Mouse (Mus musculus): ENCODE results near the gene Rsl24d1. TPM values are rescaled to one million over a fixed set of nuclear protein-coding genes. Genes with fewer than 3 reads are reported as not detected.

Gene Rsl24d1
- total and polyA plus RNA-seq, 2 experiments from 2014 or later, result 99.1 to 115 TPM

GRCm38 (mm10) chr9:73154347-73154746 lies 41.1 kb downstream of the Rsl24d1 start:
- H3K4me3 ChIP-seq (ENCODE audit: low read depth, low read length), result no peak overlapping the region
- H3K36me3 ChIP-seq (ENCODE audit: insufficient read depth), result no peaks in the 10 kb centered on the region
- ATAC-seq (no peak), DNase-seq (peak; percentile 40)
- peak; percentile 67 for TF ChIP-seq CTCF (IDR thresholded peaks at IDR 0.05; ENCODE audit: low read depth)
- no peak overlapping the region for H3K4me2 ChIP-seq (ENCODE audit: low read depth)
- no peaks in the 10 kb centered on the region for H3K9me3 ChIP-seq (ENCODE audit: low read length)
- H3K9ac ChIP-seq, result no peak overlapping the region
- no peaks in the 10 kb centered on the region for H3K27me3 ChIP-seq (ENCODE audit: insufficient read depth, low read length)
- no peaks in the 10 kb centered on the region for H3K4me1 ChIP-seq (ENCODE audit: insufficient read depth)
- 52% methylated on average over 9 of the region's 9 CpGs for WGBS
- no peak overlapping the region for H3K27ac ChIP-seq (ENCODE audit: low read depth, low read length)

- Histone ChIP-seq H3K4me1 (ENCODE audit: insufficient read depth) (no peaks in the 10 kb centered on the region), H3K4me2 (ENCODE audit: low read depth) (no peak overlapping the region), H3K4me3 (ENCODE audit: low read depth, low read length) (no peak overlapping the region), H3K9me3 (ENCODE audit: low read length) (no peaks in the 10 kb centered on the region), H3K27me3 (ENCODE audit: insufficient read depth, low read length) (no peaks in the 10 kb centered on the region), H3K9ac (no peak overlapping the region), H3K27ac (ENCODE audit: low read depth, low read length) (no peak overlapping the region), H3K36me3 (ENCODE audit: insufficient read depth) (no peaks in the 10 kb centered on the region)
- DNase-seq (no peak), ATAC-seq (no peak)
- no peak for TF ChIP-seq CTCF (IDR thresholded peaks at IDR 0.05; ENCODE audit: low read depth)
- WGBS, result 90% methylated on average over 4 of the region's 4 CpGs
These were observed 44.7 kb downstream of the Rsl24d1 start for GRCm38 (mm10) chr9:73157968-73158367.

DNA sequence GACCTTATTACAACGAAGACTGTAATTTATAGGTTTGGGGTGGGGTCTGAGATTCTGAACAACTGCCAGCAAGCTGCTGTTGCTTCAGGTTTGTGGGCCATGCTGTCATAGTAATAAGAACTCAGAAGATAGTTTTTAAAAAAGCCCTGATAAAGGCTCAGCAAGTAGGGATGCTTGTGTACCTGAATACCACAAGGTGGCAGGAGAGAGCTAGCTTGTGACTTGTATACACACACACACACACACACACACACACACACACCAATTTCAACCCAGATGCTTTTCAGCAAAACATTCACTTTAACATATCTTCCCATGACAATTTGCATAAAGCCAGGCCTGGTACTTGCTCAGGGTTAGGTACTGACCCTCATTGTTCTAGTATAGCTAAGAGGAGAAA lies 46.0 kb downstream of the Rsl24d1 start:
- TF ChIP-seq CTCF (IDR thresholded peaks at IDR 0.05; ENCODE audit: low read depth), result peak; percentile 85
- H3K4me3 ChIP-seq (ENCODE audit: low read depth, low read length), result no peak overlapping the region
- H3K4me1 ChIP-seq (ENCODE audit: insufficient read depth), result no peaks in the 10 kb centered on the region
- no peak overlapping the region for H3K27ac ChIP-seq (ENCODE audit: low read depth, low read length)
- no peaks in the 10 kb centered on the region for H3K9me3 ChIP-seq (ENCODE audit: low read length)
- 32% methylated on average over 1 of the region's 1 CpGs for WGBS
- peaks cover 4% of the 10 kb centered on the region for H3K27me3 ChIP-seq (ENCODE audit: insufficient read depth, low read length)
- H3K36me3 ChIP-seq (ENCODE audit: insufficient read depth), result no peaks in the 10 kb centered on the region
- peak; percentile 68 for DNase-seq
- ATAC-seq, result peak; percentile 42; the same call in 1 of the 2 replicates
- no peak overlapping the region for H3K9ac ChIP-seq
- no peak overlapping the region for H3K4me2 ChIP-seq (ENCODE audit: low read depth)

DNA sequence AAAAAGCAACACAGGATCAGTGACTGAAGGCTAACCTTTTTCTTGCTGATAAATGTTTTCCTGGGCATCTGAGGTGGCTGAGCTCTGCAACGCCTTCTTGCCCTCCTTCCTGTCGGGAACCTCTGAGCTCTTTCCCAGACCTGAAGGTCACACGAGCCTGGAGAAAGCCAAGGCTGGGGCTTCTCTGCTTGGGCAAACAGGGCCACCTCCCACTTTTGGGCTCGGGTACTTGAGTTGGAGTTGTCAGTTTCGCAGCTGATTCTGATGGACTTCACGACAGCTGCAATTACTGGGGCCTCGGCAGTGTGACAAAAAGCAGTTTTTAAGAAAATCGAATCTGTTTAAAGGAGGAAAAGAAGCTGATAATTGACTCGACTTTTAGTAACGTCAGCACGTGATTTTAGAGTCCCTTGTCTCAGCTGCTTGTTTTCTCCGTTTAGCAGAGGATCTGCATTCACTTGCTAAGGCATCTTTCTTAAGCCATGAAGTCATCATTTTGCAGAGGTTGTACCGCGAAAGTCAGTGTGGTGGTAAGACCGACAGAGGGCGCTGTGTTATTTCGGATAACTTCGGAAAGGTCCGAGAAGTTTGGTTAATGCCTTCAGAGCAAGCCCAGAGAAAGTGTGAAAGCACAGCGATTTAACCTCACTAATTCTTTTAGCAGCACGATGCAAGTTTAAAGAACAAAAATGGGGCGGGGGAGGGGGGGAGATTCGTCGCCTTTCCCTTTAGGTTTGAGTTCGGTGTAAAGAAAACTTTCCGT lies 49.5 kb downstream of the Rsl24d1 start:
- DNase-seq (peak; percentile 92), ATAC-seq (peak; percentile 88)
- Histone ChIP-seq H3K4me2 (ENCODE audit: low read depth) (peak overlapping the region; percentile 37), H3K27ac (ENCODE audit: low read depth, low read length) (no peak overlapping the region), H3K9me3 (ENCODE audit: low read length) (no peaks in the 10 kb centered on the region), H3K36me3 (ENCODE audit: insufficient read depth) (no peaks in the 10 kb centered on the region), H3K27me3 (ENCODE audit: insufficient read depth, low read length) (peaks cover 4% of the 10 kb centered on the region), H3K4me1 (ENCODE audit: insufficient read depth) (no peaks in the 10 kb centered on the region), H3K4me3 (ENCODE audit: low read depth, low read length) (0 out of 2 replicates have a peak overlapping the region, but pooled peaks have one; percentile 12), H3K9ac (no peak overlapping the region)
- 17% methylated on average over 26 of the region's 26 CpGs for WGBS
- peak; percentile 90 for TF ChIP-seq CTCF (IDR thresholded peaks at IDR 0.05; ENCODE audit: low read depth)

GRCm38 (mm10) chr9:73165631-73166030 lies 52.4 kb downstream of the Rsl24d1 start:
- H3K9ac ChIP-seq, result no peak overlapping the region
- H3K27ac ChIP-seq (ENCODE audit: low read depth, low read length), result no peak overlapping the region
- no peaks in the 10 kb centered on the region for H3K36me3 ChIP-seq (ENCODE audit: insufficient read depth)
- H3K4me2 ChIP-seq (ENCODE audit: low read depth), result no peak overlapping the region
- peaks cover 4% of the 10 kb centered on the region for H3K27me3 ChIP-seq (ENCODE audit: insufficient read depth, low read length)
- DNase-seq (no peak), ATAC-seq (no peak)
- WGBS, result 94% methylated on average over 4 of the region's 4 CpGs
- TF ChIP-seq CTCF (IDR thresholded peaks at IDR 0.05; ENCODE audit: low read depth), result no peak
- no peaks in the 10 kb centered on the region for H3K9me3 ChIP-seq (ENCODE audit: low read length)
- no peaks in the 10 kb centered on the region for H3K4me1 ChIP-seq (ENCODE audit: insufficient read depth)
- H3K4me3 ChIP-seq (ENCODE audit: low read depth, low read length), result no peak overlapping the region

Other genes starting within 250 kb of the Rsl24d1 start
- gene Pygo1, start 187.8 kb upstream of the Rsl24d1 start, total RNA-seq (2014; rRNA removed), result 34.6 and 41.7 TPM in 2 replicates
- 5.7 and 9.6 TPM in 2 replicates for gene Pygo1, start 187.8 kb upstream of the Rsl24d1 start, polyA plus RNA-seq (2015; fragmentation: Nextera tagmentation; extraction: Ambion mirVana)
- 1.0 and 2.9 TPM in 2 replicates for gene Dyx1c1, start 154.6 kb upstream of the Rsl24d1 start, total RNA-seq (2014; rRNA removed)
- gene Dyx1c1, start 154.6 kb upstream of the Rsl24d1 start, polyA plus RNA-seq (2015; fragmentation: Nextera tagmentation; extraction: Ambion mirVana), result 2.6 and 3.2 TPM in 2 replicates
- gene Gm44503, start 154.6 kb upstream of the Rsl24d1 start, total RNA-seq (2014; rRNA removed), result 0.10 TPM in 1 of 2 replicates, not detected in the other
- not detected in 2 replicates for gene Gm44503, start 154.6 kb upstream of the Rsl24d1 start, polyA plus RNA-seq (2015; fragmentation: Nextera tagmentation; extraction: Ambion mirVana)
- gene Ccpg1os, start 128.0 kb upstream of the Rsl24d1 start, total RNA-seq (2014; rRNA removed), result 24.7 and 26.8 TPM in 2 replicates
- 18.8 and 22.7 TPM in 2 replicates for gene Ccpg1os, start 128.0 kb upstream of the Rsl24d1 start, polyA plus RNA-seq (2015; fragmentation: Nextera tagmentation; extraction: Ambion mirVana)
- 31.0 and 31.9 TPM in 2 replicates for gene Ccpg1, start 128.0 kb upstream of the Rsl24d1 start, total RNA-seq (2014; rRNA removed)
- gene Ccpg1, start 128.0 kb upstream of the Rsl24d1 start, polyA plus RNA-seq (2015; fragmentation: Nextera tagmentation; extraction: Ambion mirVana), result 29.8 and 42.5 TPM in 2 replicates
- 8.2 and 10.3 TPM in 2 replicates for gene Pigb, start 73.0 kb upstream of the Rsl24d1 start, total RNA-seq (2014; rRNA removed)
- gene Pigb, start 73.0 kb upstream of the Rsl24d1 start, polyA plus RNA-seq (2015; fragmentation: Nextera tagmentation; extraction: Ambion mirVana), result 7.8 and 10.0 TPM in 2 replicates
- 3.9 and 5.6 TPM in 2 replicates for gene Rab27a, start 68.6 kb upstream of the Rsl24d1 start, total RNA-seq (2014; rRNA removed)
- gene Rab27a, start 68.6 kb upstream of the Rsl24d1 start, polyA plus RNA-seq (2015; fragmentation: Nextera tagmentation; extraction: Ambion mirVana), result 1.1 and 2.3 TPM in 2 replicates
- gene Khdc3, start 11.6 kb upstream of the Rsl24d1 start, total RNA-seq (2014; rRNA removed), result 1.1 TPM in 1 of 2 replicates, not detected in the other
- 0.08 TPM in 1 of 2 replicates, not detected in the other for gene Khdc3, start 11.6 kb upstream of the Rsl24d1 start, polyA plus RNA-seq (2015; fragmentation: Nextera tagmentation; extraction: Ambion mirVana)
- gene Gm20509, start 11.0 kb upstream of the Rsl24d1 start, total RNA-seq (2014; rRNA removed), result not detected in 2 replicates
- not detected in 2 replicates for gene Gm20509, start 11.0 kb upstream of the Rsl24d1 start, polyA plus RNA-seq (2015; fragmentation: Nextera tagmentation; extraction: Ambion mirVana)